Mouse (Mus musculus): ENCODE results near the gene Nif3l1.

Nif3l1 gene

DNA sequence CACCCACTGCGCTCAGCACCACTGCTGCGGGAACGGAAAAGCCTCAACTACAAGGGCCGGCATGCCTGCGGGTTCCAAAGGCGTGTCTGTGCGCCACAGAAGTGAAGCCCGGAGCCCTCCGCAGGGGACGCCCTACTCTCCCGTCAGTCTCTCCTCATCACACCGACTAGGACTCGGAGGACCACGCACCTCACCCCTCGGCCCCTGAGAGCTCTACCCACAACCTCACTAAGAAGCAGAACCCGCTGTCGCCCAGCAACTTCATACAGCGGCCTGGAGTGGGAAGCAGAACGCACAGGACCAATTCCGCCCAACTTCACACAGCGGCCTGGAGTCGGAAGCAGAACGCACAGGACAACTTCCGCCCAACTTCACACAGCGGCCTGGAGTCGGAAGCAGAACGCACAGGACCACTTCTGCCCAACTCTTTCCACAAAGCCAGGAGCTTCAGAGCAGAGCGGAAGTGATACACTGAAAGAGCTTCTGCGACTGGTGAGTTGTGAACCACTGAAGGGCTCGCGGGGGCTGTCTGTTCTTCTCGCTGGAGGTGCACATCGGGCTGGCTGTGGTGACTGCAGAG lies at the start of gene Nif3l1, which contains the start of gene Ppil3:
Gene Nif3l1 (plus strand): TSS at position 9 of the 580 bp plus-strand sequence.
Gene Ppil3 (minus strand): TSS at position 344 of the 580 bp plus-strand sequence.
- DNase-seq (ENCODE audit: low read depth, low spot score): peak; percentile 88

DNA sequence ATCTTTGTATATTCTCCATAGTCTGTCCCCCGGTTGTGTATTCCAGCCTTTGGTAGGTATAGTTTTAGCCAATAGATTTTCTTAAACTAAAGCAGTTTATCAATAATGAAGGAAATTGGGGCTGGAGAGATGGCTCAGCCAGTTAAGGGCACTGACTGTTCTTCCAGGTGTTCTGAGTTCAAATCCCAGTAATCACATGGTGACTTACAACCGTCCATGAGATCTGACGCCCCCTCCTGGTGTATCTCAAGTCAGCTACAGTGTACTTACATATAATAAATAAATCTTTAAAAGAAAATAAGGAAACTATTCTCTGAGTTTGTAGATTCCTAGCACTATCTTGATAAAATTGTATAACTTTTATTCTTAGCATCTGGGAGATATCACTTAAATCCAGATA lies 49.6 kb upstream of the Nif3l1 start:
- DNase-seq (ENCODE audit: low read depth, low spot score): peak; percentile 56

DNA sequence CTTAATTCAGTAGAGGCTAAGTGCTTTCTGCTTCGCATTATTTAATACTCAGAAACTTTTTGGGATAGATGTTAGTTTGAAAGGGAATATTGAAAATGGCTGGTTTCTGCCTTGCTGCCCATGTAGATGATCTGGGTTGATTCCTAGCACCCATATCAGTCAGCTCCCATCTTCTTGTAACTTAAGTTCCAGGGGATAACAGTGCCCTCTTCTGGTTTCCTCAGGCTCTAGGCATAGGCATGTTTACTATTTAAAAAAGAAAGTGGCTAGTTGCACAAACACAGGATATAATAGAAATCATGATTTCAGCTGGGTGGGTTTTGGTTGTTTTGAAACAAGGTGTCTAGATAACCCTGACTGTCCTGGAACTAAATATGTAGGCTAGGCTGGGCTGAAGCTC lies 48.8 kb upstream of the Nif3l1 start:
- DNase-seq (ENCODE audit: low read depth, low spot score): no peak

- no peak for DNase-seq (ENCODE audit: low read depth, low spot score)
Measured at GRCm38 (mm10) chr1:58397731-58398130, 47.2 kb upstream of the Nif3l1 start.

GRCm38 (mm10) chr1:58401396-58401795 lies 43.6 kb upstream of the Nif3l1 start:
- no peak for DNase-seq (ENCODE audit: low read depth, low spot score)

DNA sequence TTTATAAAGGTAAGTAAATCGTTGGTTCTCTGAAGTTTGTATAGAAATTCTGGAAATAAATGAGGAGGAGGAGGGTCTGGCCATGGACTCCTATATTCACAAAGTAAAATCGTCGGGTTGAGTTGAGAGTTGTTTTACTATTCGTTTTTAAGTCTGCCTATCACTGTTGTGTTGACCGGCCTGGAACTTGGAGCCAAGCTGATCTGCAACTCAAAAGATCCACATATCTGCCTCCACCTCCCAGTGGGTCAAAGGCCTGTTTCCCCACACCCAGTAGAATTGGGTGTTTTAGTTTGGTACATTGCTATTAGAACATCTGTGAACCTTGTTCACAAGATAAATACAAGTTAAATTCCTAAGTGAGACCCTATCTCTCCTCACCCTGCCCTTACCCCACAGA lies 41.2 kb upstream of the Nif3l1 start:
- no peak for DNase-seq (ENCODE audit: low read depth, low spot score)

DNA sequence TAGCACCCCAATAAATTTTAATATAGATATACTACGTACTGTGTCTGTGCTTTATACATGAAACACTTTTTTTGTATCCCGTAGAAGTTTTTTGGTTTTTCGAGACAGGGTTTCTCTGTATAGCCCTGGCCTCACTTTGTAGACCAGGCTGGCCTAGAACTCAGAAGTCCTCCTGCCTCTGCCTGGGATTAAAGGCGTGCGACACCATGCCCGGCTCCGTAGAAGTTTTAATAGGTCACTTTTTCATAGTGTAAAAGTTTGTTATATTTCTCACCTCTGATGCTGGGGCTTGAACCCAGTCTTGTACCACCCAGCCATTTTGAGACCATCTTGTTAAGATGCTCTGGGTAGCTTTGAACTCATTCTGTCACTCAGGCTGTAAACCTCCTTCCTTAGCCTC lies 37.6 kb upstream of the Nif3l1 start:
- DNase-seq (ENCODE audit: low read depth, low spot score): no peak

DNA sequence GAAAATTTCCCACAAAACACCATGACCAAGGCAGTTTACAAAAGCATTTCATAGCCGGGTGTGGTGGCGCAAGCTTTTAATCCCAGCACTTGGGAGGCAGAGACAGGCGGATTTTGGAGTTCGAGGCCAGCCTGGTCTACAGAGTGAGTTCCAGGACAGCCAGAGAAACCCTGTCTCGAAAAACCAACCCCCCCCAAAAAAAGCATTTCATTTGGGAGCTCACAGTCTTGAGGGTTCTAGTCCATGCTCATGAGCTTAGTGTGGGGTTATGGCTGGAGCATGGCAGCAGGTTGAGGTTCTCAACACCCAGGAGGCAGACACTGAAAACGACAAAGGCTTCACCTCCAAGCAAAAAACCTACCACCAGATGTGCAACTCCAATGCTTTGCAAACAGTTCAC lies 36.8 kb upstream of the Nif3l1 start:
- DNase-seq (ENCODE audit: low read depth, low spot score): no peak

DNA sequence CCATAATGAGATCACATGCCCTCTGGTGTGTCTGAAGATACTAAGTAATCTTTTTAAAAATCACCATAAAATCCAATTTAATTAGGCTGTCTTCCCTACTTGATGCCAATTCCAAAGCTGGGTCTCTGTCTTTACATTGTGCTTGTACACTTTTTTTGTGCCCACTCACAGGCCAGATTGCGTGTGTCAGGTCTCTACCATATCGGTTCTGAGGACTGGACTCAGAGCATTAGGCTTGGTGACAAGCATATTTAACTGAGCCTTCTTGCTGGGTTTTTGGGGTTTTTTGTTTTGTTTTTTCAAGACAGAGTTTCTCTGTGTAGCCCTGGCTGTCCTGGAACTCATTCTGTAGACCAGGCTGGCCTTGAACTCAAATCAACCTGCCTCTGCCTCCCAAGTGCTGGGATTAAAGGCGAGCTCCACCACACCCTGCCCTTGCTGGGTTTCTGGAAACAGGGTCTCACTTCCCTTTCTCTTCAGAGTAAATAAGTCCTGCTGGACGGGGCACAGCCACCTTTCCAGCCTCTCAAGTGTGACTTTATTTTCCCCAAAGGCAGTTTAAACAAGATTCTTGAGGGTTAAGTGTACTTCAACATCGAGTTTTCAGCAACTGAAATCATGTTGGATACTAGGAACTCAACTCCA lies 35.3 kb upstream of the Nif3l1 start:
- no peak for DNase-seq (ENCODE audit: low read depth, low spot score)

DNA sequence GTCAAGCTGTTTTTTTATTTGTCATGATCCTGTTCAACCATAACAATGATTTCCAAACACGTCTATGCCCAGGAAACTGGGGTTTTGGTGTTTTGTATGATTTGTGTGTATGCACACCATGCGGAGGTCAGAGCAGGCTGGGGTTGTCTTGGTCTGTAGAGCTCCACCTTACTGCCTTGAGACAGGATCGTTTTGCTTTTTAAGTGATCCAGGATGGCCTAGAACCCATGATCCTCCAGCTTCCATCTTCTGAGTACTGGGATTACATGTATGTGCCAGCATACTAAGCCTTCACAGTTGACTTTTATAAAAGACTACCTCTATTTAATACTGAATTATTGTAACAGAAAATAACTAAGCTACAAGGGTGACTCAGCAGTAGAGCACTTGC lies 34.8 kb upstream of the Nif3l1 start:
- no peak for DNase-seq (ENCODE audit: low read depth, low spot score)

DNA sequence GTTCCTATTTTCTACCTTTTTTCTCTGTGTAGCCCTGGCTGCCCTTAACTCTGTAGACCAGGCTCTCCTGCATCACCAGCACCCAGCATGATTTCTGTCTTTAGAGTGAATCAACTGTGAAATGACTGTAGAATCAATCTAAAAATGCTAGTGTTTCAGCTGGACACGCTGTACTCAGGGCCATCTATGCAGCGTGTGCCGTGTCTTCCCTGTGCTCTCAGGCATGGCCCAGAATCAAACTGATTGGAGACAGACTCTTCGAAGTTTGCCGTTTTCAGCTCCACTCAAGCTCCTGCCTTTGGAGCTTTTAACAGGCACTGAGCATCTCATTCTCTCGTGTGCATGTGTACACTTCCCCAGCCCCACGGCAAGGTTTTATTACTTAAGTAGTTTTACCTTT lies 34.2 kb upstream of the Nif3l1 start:
- no peak for DNase-seq (ENCODE audit: low read depth, low spot score)

GRCm38 (mm10) chr1:58415442-58415841 lies 29.5 kb upstream of the Nif3l1 start:
- peak; percentile 63 for DNase-seq (ENCODE audit: low read depth, low spot score)

DNA sequence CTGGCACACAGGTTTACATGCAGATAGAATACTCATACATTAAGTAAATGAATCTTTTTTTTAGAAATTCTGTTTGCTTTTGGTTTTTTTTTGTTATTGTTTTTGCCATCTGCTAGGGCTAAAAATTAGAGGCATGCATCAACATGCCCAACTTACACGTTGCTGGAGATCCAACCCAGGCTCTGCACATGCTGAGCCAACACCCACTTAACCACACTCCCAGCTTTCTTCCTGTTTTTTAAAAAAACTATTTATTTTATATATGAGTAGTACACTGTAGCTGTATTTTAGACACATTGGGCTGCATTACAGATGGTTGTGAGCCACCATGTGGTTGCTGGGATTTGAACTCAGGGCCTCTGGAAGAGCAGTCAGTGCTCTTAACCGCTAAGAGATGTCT lies 28.9 kb upstream of the Nif3l1 start:
- DNase-seq (ENCODE audit: low read depth, low spot score): no peak

DNA sequence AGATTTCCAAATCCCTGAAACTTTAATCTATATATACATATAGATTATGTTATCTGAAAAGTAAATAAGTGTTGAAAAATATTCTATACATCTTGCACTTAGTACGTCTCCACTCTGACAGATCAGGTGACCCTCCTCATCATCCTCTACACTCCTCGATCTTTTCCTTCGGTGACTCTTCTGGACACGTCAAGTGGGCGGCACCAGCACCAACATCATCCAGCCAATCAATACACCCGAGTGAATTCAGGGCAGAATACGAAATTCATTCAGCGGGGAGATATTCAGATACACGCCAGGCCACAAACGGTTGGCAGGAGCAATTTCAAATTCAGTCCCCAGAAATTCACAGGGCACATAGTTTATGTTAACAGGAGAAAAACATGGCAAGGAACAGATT lies 24.9 kb upstream of the Nif3l1 start:
- no peak for DNase-seq (ENCODE audit: low read depth, low spot score)

- DNase-seq (ENCODE audit: low read depth, low spot score): peak; percentile 54
Measured at GRCm38 (mm10) chr1:58420961-58421360, 24.0 kb upstream of the Nif3l1 start.

DNA sequence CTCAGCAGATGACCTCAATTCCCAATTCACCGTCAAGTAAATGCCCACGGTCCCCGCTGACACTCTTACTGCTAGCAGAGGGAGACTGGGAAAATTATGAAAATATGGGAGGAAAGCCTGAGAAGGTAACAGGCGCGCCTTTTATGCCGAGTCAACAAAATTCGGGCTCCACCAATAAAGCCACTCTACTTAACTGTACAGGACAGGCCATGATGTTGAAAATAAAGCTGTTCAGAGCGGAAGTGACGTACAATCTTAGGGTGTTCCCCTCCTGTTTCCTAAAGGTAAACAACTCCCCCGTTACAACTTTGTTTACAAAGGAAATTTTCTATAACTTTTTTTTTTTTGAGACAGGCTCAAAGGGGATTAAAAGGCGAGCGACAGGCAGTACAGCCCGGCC lies 22.1 kb upstream of the Nif3l1 start:
- peak; percentile 91 for DNase-seq (ENCODE audit: low read depth, low spot score)

DNA sequence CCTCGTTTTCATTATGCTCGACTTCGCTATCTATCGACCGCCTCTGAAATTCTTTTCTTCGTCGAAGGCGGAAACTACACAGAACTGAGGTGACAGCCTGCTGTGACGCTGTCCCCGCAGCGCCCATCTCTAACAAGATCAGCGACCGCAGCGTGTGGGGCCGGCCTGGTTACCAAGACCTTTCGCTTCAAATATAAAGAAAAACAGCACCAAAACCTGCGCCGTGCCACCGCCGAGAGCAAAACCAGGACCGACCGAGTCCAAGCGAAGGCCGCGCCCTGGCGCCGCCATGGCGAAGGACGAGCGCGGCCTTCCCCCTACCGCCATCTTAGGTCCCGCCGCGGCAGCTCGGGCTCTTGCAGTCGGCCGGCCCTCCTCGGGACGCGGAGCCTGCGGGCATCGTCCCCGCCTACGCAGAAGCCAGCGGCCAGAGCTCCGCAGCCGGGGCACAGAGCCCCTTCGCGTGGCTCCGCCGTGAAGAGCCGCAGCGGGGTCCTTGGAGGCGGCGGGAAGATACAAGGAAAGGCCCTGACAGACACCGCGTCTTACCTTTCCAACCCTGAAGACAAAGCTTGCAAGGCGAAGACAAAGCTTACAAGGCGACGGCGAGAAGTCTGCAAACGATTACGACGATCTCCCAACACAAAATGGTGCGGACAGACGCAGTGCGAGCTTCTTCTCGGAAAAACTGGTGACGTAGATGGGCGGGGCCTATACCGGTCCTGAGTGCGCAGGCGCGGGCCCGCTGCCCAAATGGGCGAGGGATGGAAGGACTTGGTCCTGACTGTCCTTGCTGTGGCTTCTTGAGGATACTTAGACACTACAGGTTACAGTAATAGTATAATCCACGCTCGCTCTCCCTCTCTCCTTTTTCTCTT lies 21.3 kb upstream of the Nif3l1 start, which contains the start of gene Clk1:
Gene Clk1 (minus strand): TSS at position 696 of the 878 bp plus-strand sequence.
- DNase-seq (ENCODE audit: low read depth, low spot score): peak; percentile 96

DNA sequence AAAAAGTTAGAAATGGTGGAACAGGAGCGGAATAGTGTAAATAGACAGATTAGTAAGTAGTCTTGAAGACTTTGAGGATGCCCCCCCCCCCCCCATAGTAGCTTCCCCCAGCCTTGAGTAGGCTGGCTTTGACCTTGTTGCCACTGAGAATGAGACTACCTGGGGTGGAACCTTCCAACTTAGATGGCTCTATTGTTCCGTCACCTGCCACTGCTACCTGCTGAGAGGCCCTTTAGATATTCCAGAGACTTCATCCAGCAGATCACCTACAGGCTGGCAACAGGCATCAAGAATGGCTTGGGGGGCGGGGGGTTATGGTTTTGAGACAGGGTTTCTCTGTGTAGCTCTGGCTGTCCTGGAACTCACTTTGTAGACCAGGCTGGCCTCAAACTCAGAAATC lies 20.4 kb upstream of the Nif3l1 start:
- DNase-seq (ENCODE audit: low read depth, low spot score): peak; percentile 13

GRCm38 (mm10) chr1:58444691-58445090 lies 260 bp upstream of the Nif3l1 start:
- peak; percentile 35 for DNase-seq (ENCODE audit: low read depth, low spot score)

DNA sequence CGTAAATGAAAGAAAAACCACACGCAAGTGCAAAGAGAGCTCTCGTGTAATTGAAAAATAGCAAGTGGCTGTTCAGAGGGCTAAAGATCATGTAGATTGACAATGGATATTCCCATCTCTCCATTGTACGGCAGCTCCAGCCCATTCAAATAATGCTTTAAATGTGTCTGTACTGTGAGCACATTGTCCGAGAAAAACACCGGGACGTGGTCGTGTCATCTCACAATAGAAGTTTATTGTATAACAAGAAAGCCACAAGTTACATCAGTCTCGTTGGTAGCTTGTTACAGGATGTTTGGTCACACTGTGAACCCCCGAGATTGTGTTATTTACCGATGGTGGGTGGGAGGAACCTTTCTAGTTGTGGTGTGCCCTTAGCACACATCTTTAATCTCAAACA lies 910 bp downstream of the Nif3l1 start:
- peak; percentile 44 for DNase-seq (ENCODE audit: low read depth, low spot score)

- DNase-seq (ENCODE audit: low read depth, low spot score): no peak
Measured at GRCm38 (mm10) chr1:58447766-58448165, 2.8 kb downstream of the Nif3l1 start.

DNA sequence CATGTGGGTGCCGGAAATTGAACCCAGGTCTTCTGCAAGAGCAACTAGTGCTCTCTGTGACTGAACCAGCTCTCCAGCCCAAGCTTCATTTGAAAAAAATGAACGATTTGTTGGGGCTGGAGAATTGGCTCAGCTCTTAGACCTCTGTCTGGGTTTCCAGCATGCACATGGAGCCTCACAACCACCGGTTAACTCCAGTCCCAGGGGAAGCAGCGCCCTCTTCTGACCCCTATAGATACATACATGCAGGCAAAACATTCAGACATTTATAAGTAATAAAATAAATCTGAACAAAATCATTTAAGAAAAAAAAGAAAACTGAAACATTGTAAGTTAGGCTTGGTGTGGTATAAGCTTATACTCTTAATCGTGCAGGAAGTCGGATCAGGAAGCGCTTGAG lies 3.4 kb downstream of the Nif3l1 start:
- DNase-seq (ENCODE audit: low read depth, low spot score): peak; percentile 29

DNA sequence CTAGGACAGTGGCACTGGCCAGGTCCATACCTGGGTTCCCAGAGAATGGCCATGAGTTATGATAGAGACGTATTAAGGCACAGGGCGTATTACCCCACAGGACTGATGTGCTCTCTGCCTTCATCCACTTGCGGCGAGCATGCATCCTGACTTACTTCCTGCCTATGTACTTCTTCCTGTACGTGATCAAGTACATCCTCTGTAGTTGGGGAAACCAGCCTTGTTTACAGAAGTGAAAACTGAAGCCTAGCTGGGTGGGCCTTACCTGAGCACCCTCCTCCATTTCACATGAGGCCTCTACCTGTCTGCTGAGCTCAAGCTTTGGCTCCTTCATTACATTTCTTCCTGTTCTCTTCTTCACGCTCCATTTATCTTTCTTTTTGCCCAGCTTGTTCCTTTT lies 9.4 kb downstream of the Nif3l1 start:
- DNase-seq (ENCODE audit: low read depth, low spot score): peak; percentile 68
